Mouse (Mus musculus) adrenal gland, postnatal 14 days (tissue): ENCODE data around the gene Helz2. TPM values are rescaled to one million over a fixed set of nuclear protein-coding genes. Genes with fewer than 3 reads are reported as not detected.

Experiments
- DNase-seq: peaks from one replicate; pipeline ENCODE4 v3.0.0; 2021; ENCODE audit warnings: mixed read lengths
- total RNA-seq: library from RNA; stranded (reverse); gene quantifications from 2 replicates; pipeline ENCODE4 v1.2.3, GENCODE M21; 2021

Gene Helz2
- total RNA-seq, 1 experiment from 2014 or later = 19.2 TPM

GRCm38 (mm10) chr2:181238091-181238610 is 3.7 kb downstream of the Helz2 start:
- DNase-seq = no peak

- DNase-seq = no peak
Observed at GRCm38 (mm10) chr2:181237251-181238014, 4.4 kb downstream of the Helz2 start.

- no peak for DNase-seq
Observed at GRCm38 (mm10) chr2:181235681-181236566, 5.9 kb downstream of the Helz2 start.

- DNase-seq = no peak
Observed at GRCm38 (mm10) chr2:181234680-181235079, 7.1 kb downstream of the Helz2 start.

GRCm38 (mm10) chr2:181233443-181233842 is 8.4 kb downstream of the Helz2 start:
- no peak for DNase-seq

- no peak for DNase-seq
Observed at GRCm38 (mm10) chr2:181231171-181231570, 10.7 kb downstream of the Helz2 start.

- DNase-seq = no peak
Observed at GRCm38 (mm10) chr2:181228335-181228734, 13.5 kb downstream of the Helz2 start.

- DNase-seq = no peak
Observed at GRCm38 (mm10) chr2:181227122-181227521, 14.7 kb downstream of the Helz2 start.

GRCm38 (mm10) chr2:181224994-181225393 is 16.8 kb downstream of the Helz2 start:
- no peak for DNase-seq

- peak; percentile 47 for DNase-seq
Observed at GRCm38 (mm10) chr2:181220361-181220760, 21.5 kb downstream of the Helz2 start.

- peak; percentile 89 for DNase-seq
Observed at GRCm38 (mm10) chr2:181219538-181220216, 22.1 kb downstream of the Helz2 start, which contains the start of gene Fndc11. TSS of gene Fndc11 (plus strand) at chr2:181220013.

GRCm38 (mm10) chr2:181218881-181219485 is 22.8 kb downstream of the Helz2 start:
- no peak for DNase-seq

- DNase-seq = no peak
Observed at GRCm38 (mm10) chr2:181216037-181216436, 25.8 kb downstream of the Helz2 start.

GRCm38 (mm10) chr2:181213021-181213445 is 28.8 kb downstream of the Helz2 start, which contains the start of gene Srms:
TSS of gene Srms (minus strand) at chr2:181213185.
- peak; percentile 65 for DNase-seq

GRCm38 (mm10) chr2:181212389-181213020 is 29.3 kb downstream of the Helz2 start:
- peak; percentile 34 for DNase-seq

GRCm38 (mm10) chr2:181206118-181206517 is 35.7 kb downstream of the Helz2 start:
- DNase-seq = no peak

GRCm38 (mm10) chr2:181205678-181206077 is 36.1 kb downstream of the Helz2 start:
- no peak for DNase-seq

- DNase-seq = no peak
Observed at GRCm38 (mm10) chr2:181202886-181203285, 38.9 kb downstream of the Helz2 start.

GRCm38 (mm10) chr2:181202422-181202821 is 39.4 kb downstream of the Helz2 start, which contains the start of gene Ptk6:
TSS of gene Ptk6 (minus strand) at chr2:181202789.
- no peak for DNase-seq

GRCm38 (mm10) chr2:181201606-181202005 is 40.2 kb downstream of the Helz2 start:
- DNase-seq = no peak
